Mouse (Mus musculus) brown adipose tissue, adult 24 weeks (tissue): ENCODE measurements around the gene Bad. TPM values are rescaled to one million over a fixed set of nuclear protein-coding genes. Genes with fewer than 3 reads are reported as not detected.
"Not testable (repeated sequence)": the region's sequence is repeated elsewhere in the genome, so short reads cannot be mapped to it uniquely, and the experiment has no call there.

Experiments
- H3K27ac ChIP-seq: fragments of 200-500 bp; replicated peaks from 2 replicates; pipeline ENCODE4 v1.5.1; 2012; ENCODE audit warnings: low read depth, mild to moderate bottlenecking, low read length
- H3K4me1 ChIP-seq: fragments of 200-500 bp; 2 replicates; pipeline ENCODE4 v1.6.1; 2012; ENCODE audit warnings: low read length, mixed read lengths; ENCODE audit not compliant: control insufficient read depth, insufficient read depth, insufficient read length
- H3K4me3 ChIP-seq: fragments of 200-500 bp; 2 replicates; pipeline ENCODE4 v1.5.1; 2012; ENCODE audit warnings: low read depth, mild to moderate bottlenecking, low read length, moderate library complexity; ENCODE audit not compliant: insufficient read depth
- polyA plus RNA-seq: library from polyadenylated mRNA; stranded (reverse); fragments of >200 nt; gene quantifications from 2 replicates; pipeline ENCODE4 v1.2.4, GENCODE M21; 2012; ENCODE audit not compliant: missing spikeins, insufficient read depth, insufficient read length

Bad gene
- polyA plus RNA-seq, 1 experiment, result 47.1 TPM

GRCm38 (mm10) chr19:6978639-6978974 lies 36.9 kb downstream of the Bad start:
- Histone ChIP-seq H3K27ac (no peak overlapping the region), H3K4me1 (no peaks in the 10 kb centered on the region), H3K4me3 (peak overlapping the region; percentile 63; the same call in 1 of the 2 replicates)

GRCm38 (mm10) chr19:6979001-6979479 lies 37.4 kb downstream of the Bad start:
- Histone ChIP-seq H3K27ac (0 out of 2 replicates have a peak overlapping the region, but pooled peaks have one; percentile 1), H3K4me1 (no peaks in the 10 kb centered on the region), H3K4me3 (peak overlapping the region; percentile 63)

GRCm38 (mm10) chr19:6979486-6980380 lies 38.1 kb downstream of the Bad start:
- H3K27ac ChIP-seq, result peak overlapping the region; percentile 69
- H3K4me3 ChIP-seq, result peak overlapping the region; percentile 68
- no peaks in the 10 kb centered on the region for H3K4me1 ChIP-seq

- Histone ChIP-seq H3K4me3 (peak within 1 kb of the TSS; percentile 84), H3K27ac (peak within 1 kb of the TSS; percentile 99), H3K4me1 (no peaks in the 10 kb centered on the region)
Observed at GRCm38 (mm10) chr19:6980381-6981093, 38.9 kb downstream of the Bad start, which contains the start of gene Fkbp2. Gene Fkbp2, minus strand, starts transcription at chr19:6980501.

GRCm38 (mm10) chr19:6981465-6981864 lies 39.8 kb downstream of the Bad start:
- peaks cover 6% of the 10 kb centered on the region; the same call in 1 of the 2 replicates for H3K4me1 ChIP-seq
- H3K4me3 ChIP-seq, result peak overlapping the region; percentile 4; the same call in 1 of the 2 replicates
- H3K27ac ChIP-seq, result peak overlapping the region; percentile 99

GRCm38 (mm10) chr19:6983621-6984020 lies 42.0 kb downstream of the Bad start:
- Histone ChIP-seq H3K4me1 (peaks cover 11% of the 10 kb centered on the region), H3K27ac (no peak overlapping the region), H3K4me3 (no peak overlapping the region)

- Histone ChIP-seq H3K27ac (no peak overlapping the region), H3K4me3 (no peak overlapping the region), H3K4me1 (peaks cover 11% of the 10 kb centered on the region)
Observed at GRCm38 (mm10) chr19:6985300-6985699, 43.6 kb downstream of the Bad start.

GRCm38 (mm10) chr19:6985951-6986708 lies 44.5 kb downstream of the Bad start:
- peak overlapping the region; percentile 76 for H3K4me3 ChIP-seq
- peaks cover 11% of the 10 kb centered on the region for H3K4me1 ChIP-seq
- peak overlapping the region; percentile 69 for H3K27ac ChIP-seq

GRCm38 (mm10) chr19:6987061-6987903 lies 45.6 kb downstream of the Bad start, which contains the start of gene Vegfb:
Gene Vegfb, minus strand, starts transcription at chr19:6987651.
- Histone ChIP-seq H3K27ac (peak within 1 kb of the TSS; percentile 69), H3K4me3 (peak within 1 kb of the TSS; percentile 76), H3K4me1 (peaks cover 11% of the 10 kb centered on the region)

GRCm38 (mm10) chr19:6987904-6988285 lies 46.2 kb downstream of the Bad start:
- peaks cover 12% of the 10 kb centered on the region for H3K4me1 ChIP-seq
- H3K27ac ChIP-seq, result no peak overlapping the region; the same call in 1 of the 2 replicates
- peak overlapping the region; percentile 67 for H3K4me3 ChIP-seq

- Histone ChIP-seq H3K27ac (no peak overlapping the region), H3K4me3 (no peak overlapping the region), H3K4me1 (peaks cover 13% of the 10 kb centered on the region)
Observed at GRCm38 (mm10) chr19:6989251-6989650, 47.6 kb downstream of the Bad start.

GRCm38 (mm10) chr19:6990712-6991111 lies 49.1 kb downstream of the Bad start:
- peaks cover 20% of the 10 kb centered on the region for H3K4me1 ChIP-seq
- H3K4me3 ChIP-seq, result no peak overlapping the region
- H3K27ac ChIP-seq, result no peak overlapping the region

- not testable (repeated sequence) for H3K27ac ChIP-seq, H3K4me3 ChIP-seq
- H3K4me1 ChIP-seq, result peaks cover 16% of the 10 kb centered on the region
Observed at GRCm38 (mm10) chr19:6991166-6991565, 49.5 kb downstream of the Bad start.
